Mouse (Mus musculus) liver, embryonic 14.5 days (tissue): ENCODE results near the gene Tex2.

Source experiments
- CTCF ChIP-seq: IDR thresholded peaks from 2 replicates; pipeline ENCODE4 v1.5.1; 2016; ENCODE audit warnings: antibody characterized with exemption, low read depth, control low read depth
- EP300 ChIP-seq: IDR thresholded peaks from 2 replicates; pipeline ENCODE4 v1.6.1; 2016; ENCODE audit warnings: antibody characterized with exemption, low read depth

DNA sequence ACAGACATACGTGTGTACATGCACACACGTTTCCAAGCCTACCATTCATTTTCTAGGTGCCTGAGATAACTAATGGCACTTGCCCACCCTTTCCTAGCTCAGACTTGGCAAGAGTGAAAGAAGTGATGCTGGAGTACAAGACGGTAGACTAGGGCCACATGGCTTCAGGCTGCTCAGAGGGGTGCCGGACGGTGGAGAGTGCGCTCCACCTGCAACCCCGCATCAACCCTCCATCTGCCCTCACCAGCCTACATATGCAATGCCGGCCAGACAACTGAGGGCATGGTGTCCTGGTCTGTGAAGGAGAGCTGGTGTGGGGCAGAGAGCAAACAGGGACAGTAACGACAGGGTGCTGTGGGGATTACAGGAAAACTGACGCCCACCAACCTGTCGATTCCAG, 22.0 kb downstream of the Tex2 start:
- TF ChIP-seq CTCF (no peak), EP300 (no peak)
